Comparison of ENCODE assay signal across 16 mouse cellular contexts in genomic region chr8:107827500-107828125, GRCm38 (mm10).
A peak's percentile ranks its signal among the peaks of the same experiment; 100 is the strongest.
DNase-seq lines count a peak whose midpoint lies in the region; ATAC-seq and TF ChIP-seq lines count a peak whose summit lies in the region.
"Had no signal": no experiment of that assay in that cellular context is flagged by ENCODE, and none has a peak within 500 bp of the region (broad histone marks: within the 10 kb centered on the region; RNA-seq: fewer than 3 reads in every experiment).

No protein-coding gene starts in this region.

- H3K36me3 ChIP-seq in kidney, postnatal 0 days (ENCODE audit: insufficient read depth, low read length), result no peaks in the 10 kb centered on the region
- H3K36me3 ChIP-seq in embryonic facial prominence, embryonic 10.5 days (replicated peaks), result no peaks in the 10 kb centered on the region

- ATAC-seq in kidney, postnatal 0 days (replicated peaks; ENCODE audit: low FRiP score, low read depth), result no peak
- no peak for ATAC-seq in granulocyte monocyte progenitor cell, adult 5-6 weeks (replicated peaks; ENCODE audit: poor library complexity, severe bottlenecking)
- ATAC-seq: hindbrain, postnatal 0 days; midbrain, embryonic 16.5 days had no signal

- no peak overlapping the region for H3K27ac ChIP-seq in kidney, postnatal 0 days
- peak overlapping the region; percentile 77 for H3K27ac ChIP-seq in embryonic facial prominence, embryonic 10.5 days (replicated peaks)
- H3K27ac ChIP-seq in cerebellum, adult 2 months (ENCODE audit: insufficient read depth, low read length), result no peak overlapping the region
- H3K27ac ChIP-seq: hindbrain, postnatal 0 days had no signal

- H3K4me1 ChIP-seq in kidney, postnatal 0 days (replicated peaks; ENCODE audit: insufficient read depth, low read length), result no peaks in the 10 kb centered on the region
- peaks cover 49% of the 10 kb centered on the region for H3K4me1 ChIP-seq in embryonic facial prominence, embryonic 10.5 days
- no peaks in the 10 kb centered on the region for H3K4me1 ChIP-seq in cerebellum, adult 2 months (ENCODE audit: control insufficient read depth, insufficient read depth, low read length)

- WGBS in kidney, postnatal 0 days, result 48% methylated on average over 15 of the region's 17 CpGs
- WGBS in embryonic facial prominence, embryonic 10.5 days, result 58% methylated on average over 17 of the region's 17 CpGs
- WGBS in cerebellum, adult 2 months, result 78% methylated on average over 17 of the region's 17 CpGs

- H3K9me3 ChIP-seq in kidney, postnatal 0 days (replicated peaks; ENCODE audit: low read length), result no peaks in the 10 kb centered on the region
- no peaks in the 10 kb centered on the region for H3K9me3 ChIP-seq in embryonic facial prominence, embryonic 10.5 days

- H3K9ac ChIP-seq in kidney, postnatal 0 days (ENCODE audit: low read depth, low read length), result no peak overlapping the region

- no peak for TF ChIP-seq CTCF in kidney, postnatal 0 days (IDR thresholded peaks at IDR 0.05; ENCODE audit: low read depth)
- TF ChIP-seq CTCF in cerebellum, adult 2 months (IDR thresholded peaks at IDR 0.05; ENCODE audit: borderline replicate concordance, insufficient read depth, low read depth, low read length), result no peak

- H3K4me2 ChIP-seq in kidney, postnatal 0 days (ENCODE audit: low read length), result no peak overlapping the region

- no peaks in the 10 kb centered on the region for H3K27me3 ChIP-seq in kidney, postnatal 0 days (ENCODE audit: insufficient read depth, low read length)
- peaks cover 3% of the 10 kb centered on the region; the same call in 1 of the 2 replicates for H3K27me3 ChIP-seq in embryonic facial prominence, embryonic 10.5 days (replicated peaks; ENCODE audit: low read depth, poor library complexity, severe bottlenecking)
- H3K27me3 ChIP-seq in cerebellum, adult 2 months (ENCODE audit: control insufficient read depth, insufficient read depth, low read length), result no peaks in the 10 kb centered on the region; the same call in 1 of the 2 replicates

- DNase-seq in kidney, postnatal 0 days (ENCODE audit: low spot score), result peak; percentile 17
- no peak for DNase-seq in kidney, postnatal 36 days
- peak; percentile 62 for DNase-seq in embryonic facial prominence, embryonic 10.5 days (ENCODE audit: low spot score)
- DNase-seq in fibroblast of lung, adult 2 months (ENCODE audit: low read depth), result peak; percentile 8
- DNase-seq in mesoderm, embryonic 11.5 days (ENCODE audit: low read depth, low spot score), result peak; percentile 79
- no peak for DNase-seq in cerebellum, adult 2 months
- DNase-seq: adrenal gland, adult 8-10 months; cerebellum, adult 11-12 months; kidney, adult 8-10 months; liver; lung, adult 18-20 months; lung, postnatal 4 days; right cerebral cortex, postnatal 4 days had no signal

- H3K4me3 ChIP-seq in kidney, postnatal 0 days (replicated peaks; ENCODE audit: low read depth, low read length), result no peak overlapping the region
- H3K4me3 ChIP-seq in embryonic facial prominence, embryonic 10.5 days, result no peak overlapping the region
- no peak overlapping the region for H3K4me3 ChIP-seq in cerebellum, adult 2 months (replicated peaks; ENCODE audit: insufficient read depth, low read depth, low read length)

- no peak for TF ChIP-seq POLR2A in cerebellum, adult 2 months (IDR thresholded peaks at IDR 0.05; ENCODE audit: borderline replicate concordance, insufficient read depth, low read length)

Comparison
In these comparisons a context has a peak if more than half of its experiments do, and no peak if none do; other contexts are left out.
1. DNase-seq: peak in kidney, postnatal 0 days (single experiment), embryonic facial prominence, embryonic 10.5 days (single experiment), fibroblast of lung, adult 2 months (single experiment) and mesoderm, embryonic 11.5 days (single experiment); none in kidney, postnatal 36 days (0 of 2) and cerebellum, adult 2 months (0 of 2).